Mouse (Mus musculus) lung, postnatal 0 days (tissue): ENCODE measurements around the gene 0610010F05Rik. TPM values are rescaled to one million over a fixed set of nuclear protein-coding genes. Genes with fewer than 3 reads are reported as not detected.
"Not testable (repeated sequence)": the region's sequence is repeated elsewhere in the genome, so short reads cannot be mapped to it uniquely, and the experiment has no call there.

ENCODE experiments used
- ATAC-seq: fragments of 200-750 bp; cut with Nextera tagmentation; 2 replicates; pipeline ENCODE4 v1.8.0; 2017; ENCODE audit warnings: moderate library complexity
- DNase-seq: peaks from one replicate; pipeline ENCODE4 v3.0.0-alpha.2; 2016; ENCODE audit warnings: low spot score
- H3K27ac ChIP-seq: fragments of 300-500 bp; sonication (generic); 2 replicates; pipeline ENCODE4 v1.5.1; 2014; ENCODE audit warnings: antibody characterized with exemption, mild to moderate bottlenecking, low read length, mixed read lengths
- H3K27me3 ChIP-seq: fragments of 300-500 bp; sonication (generic); replicated peaks from 2 replicates; pipeline ENCODE4 v1.6.1; 2014; ENCODE audit warnings: low read length, mixed read lengths; ENCODE audit not compliant: insufficient read depth
- H3K36me3 ChIP-seq: fragments of 300-500 bp; sonication (generic); 2 replicates; pipeline ENCODE4 v1.6.1; 2014; ENCODE audit warnings: low read length, mixed read lengths; ENCODE audit not compliant: insufficient read depth
- H3K4me1 ChIP-seq: fragments of 300-500 bp; sonication (generic); 2 replicates; pipeline ENCODE4 v1.6.1; 2014; ENCODE audit warnings: antibody characterized with exemption, low read depth, low read length, mixed read lengths; ENCODE audit not compliant: insufficient read depth
- H3K4me2 ChIP-seq: fragments of 300-500 bp; sonication (generic); replicated peaks from 2 replicates; pipeline ENCODE4 v1.6.1; 2014; ENCODE audit warnings: low read depth, mild to moderate bottlenecking, low read length, moderate library complexity, mixed read lengths
- H3K4me3 ChIP-seq: fragments of 300-500 bp; sonication (generic); 2 replicates; pipeline ENCODE4 v1.5.1; 2014; ENCODE audit warnings: low read depth, low read length
- H3K9ac ChIP-seq: fragments of 300-500 bp; sonication (generic); replicated peaks from 2 replicates; pipeline ENCODE4 v1.6.1; 2014; ENCODE audit warnings: low read depth, mild to moderate bottlenecking
- H3K9me3 ChIP-seq: fragments of 300-500 bp; sonication (generic); 2 replicates; pipeline ENCODE4 v1.6.1; 2016; ENCODE audit warnings: low read length, mixed read lengths
- CTCF ChIP-seq: IDR thresholded peaks from 2 replicates; pipeline ENCODE4 v1.5.1; 2016; ENCODE audit warnings: antibody characterized with exemption, mild to moderate bottlenecking
- EP300 ChIP-seq: IDR thresholded peaks from 2 replicates; pipeline ENCODE4 v1.6.1; 2016; ENCODE audit warnings: antibody characterized with exemption, mild to moderate bottlenecking, control low read depth
- WGBS: fragments of 180-500 bp; shearing (Covaris S2); extraction: QIAGEN DNeasy Blood & Tissue Kit; methylation state at CpG from one replicate; pipeline ENCODE4 v1.1.7; 2014; 5-methylcytosine and 5-hydroxymethylcytosine counted together
- polyA plus RNA-seq: library from polyadenylated mRNA; unstranded; fragments of >200 nt; fragmentation: Nextera tagmentation; extraction: Ambion mirVana; gene quantifications from 2 replicates; pipeline ENCODE4 v1.2.1, GENCODE M21; 2015

Gene 0610010F05Rik
- polyA plus RNA-seq, 1 experiment from 2014 or later, result 18.8 TPM

GRCm38 (mm10) chr11:23614546-23614945 lies 18.9 kb downstream of the 0610010F05Rik start:
- Histone ChIP-seq H3K4me1 (no peaks in the 10 kb centered on the region), H3K9ac (no peak overlapping the region), H3K4me3 (no peak overlapping the region), H3K9me3 (no peaks in the 10 kb centered on the region), H3K4me2 (no peak overlapping the region), H3K27ac (no peak overlapping the region), H3K27me3 (no peaks in the 10 kb centered on the region), H3K36me3 (no peaks in the 10 kb centered on the region)
- no peak for DNase-seq
- TF ChIP-seq CTCF, result no peak
- TF ChIP-seq EP300, result no peak
- 77% methylated on average over 5 of the region's 5 CpGs for WGBS
- ATAC-seq, result no peak

GRCm38 (mm10) chr11:23607291-23607690 lies 26.1 kb downstream of the 0610010F05Rik start:
- H3K27me3 ChIP-seq, H3K4me3 ChIP-seq, H3K4me2 ChIP-seq, DNase-seq, H3K9me3 ChIP-seq, ATAC-seq, H3K27ac ChIP-seq, H3K9ac ChIP-seq, H3K4me1 ChIP-seq, H3K36me3 ChIP-seq: not testable (repeated sequence)
- 81% methylated on average over 6 of the region's 6 CpGs for WGBS

DNA sequence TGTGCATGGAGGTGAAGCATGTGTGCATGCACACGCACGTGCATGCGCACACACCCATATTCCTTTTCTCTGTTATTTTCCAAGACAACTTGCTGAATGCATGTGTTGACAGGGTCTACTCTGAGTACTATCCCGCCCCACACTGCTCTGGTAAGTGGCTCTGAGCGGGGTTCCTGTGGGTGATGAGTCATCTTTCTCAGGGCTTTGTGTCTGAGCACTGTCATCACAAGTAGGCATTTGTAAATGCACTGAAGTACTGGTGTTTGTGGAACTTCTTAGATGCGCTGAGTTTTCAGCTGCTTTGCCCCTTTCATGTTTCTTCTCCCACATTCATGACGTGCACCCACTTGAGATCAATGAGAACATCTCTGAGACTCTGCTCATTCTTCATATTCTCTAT lies 63.3 kb downstream of the 0610010F05Rik start:
- no peak overlapping the region for H3K4me2 ChIP-seq
- 90% methylated on average over 7 of the region's 7 CpGs for WGBS
- H3K27ac ChIP-seq, result no peak overlapping the region
- H3K4me3 ChIP-seq, result no peak overlapping the region
- no peaks in the 10 kb centered on the region for H3K4me1 ChIP-seq
- H3K36me3 ChIP-seq, result peaks cover 3% of the 10 kb centered on the region; the same call in 1 of the 2 replicates
- TF ChIP-seq CTCF (no peak), EP300 (no peak)
- ATAC-seq (no peak), DNase-seq (no peak)
- H3K27me3 ChIP-seq, result no peaks in the 10 kb centered on the region
- H3K9me3 ChIP-seq, result no peaks in the 10 kb centered on the region
- no peak overlapping the region for H3K9ac ChIP-seq

DNA sequence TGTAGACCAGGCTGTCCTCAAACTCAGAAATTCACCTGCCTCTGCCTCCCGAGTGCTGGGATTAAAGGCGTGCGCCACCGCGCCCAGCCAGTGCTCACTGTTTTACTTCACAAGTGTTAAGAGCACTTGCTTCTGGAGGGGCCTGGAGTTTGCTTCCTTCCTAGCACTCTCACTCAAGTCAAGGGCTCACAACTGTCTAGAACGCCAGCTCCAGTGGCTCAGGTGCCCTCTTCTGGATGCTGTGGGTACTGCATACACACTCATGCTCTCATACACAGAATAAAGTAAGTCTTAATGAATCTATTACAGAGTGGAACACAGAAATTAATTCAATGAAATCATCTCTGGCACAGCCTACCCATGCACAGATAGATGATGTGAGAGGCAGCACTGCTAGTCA lies 67.7 kb downstream of the 0610010F05Rik start:
- Histone ChIP-seq H3K4me2 (no peak overlapping the region), H3K27ac (no peak overlapping the region), H3K9ac (no peak overlapping the region), H3K4me3 (no peak overlapping the region), H3K4me1 (no peaks in the 10 kb centered on the region), H3K36me3 (no peaks in the 10 kb centered on the region), H3K27me3 (no peaks in the 10 kb centered on the region), H3K9me3 (no peaks in the 10 kb centered on the region)
- ATAC-seq, result peak; percentile 64
- DNase-seq, result peak; percentile 76
- WGBS, result 45% methylated on average over 6 of the region's 6 CpGs
- TF ChIP-seq CTCF (peak; percentile 87), EP300 (no peak)

GRCm38 (mm10) chr11:23557039-23557630 lies 76.3 kb downstream of the 0610010F05Rik start:
- Histone ChIP-seq H3K27me3 (no peaks in the 10 kb centered on the region), H3K27ac (no peak overlapping the region), H3K4me3 (no peak overlapping the region), H3K4me2 (no peak overlapping the region), H3K36me3 (no peaks in the 10 kb centered on the region), H3K9me3 (no peaks in the 10 kb centered on the region), H3K4me1 (no peaks in the 10 kb centered on the region), H3K9ac (no peak overlapping the region)
- WGBS, result 59% methylated on average over 6 of the region's 6 CpGs
- ATAC-seq (no peak), DNase-seq (no peak)
- TF ChIP-seq CTCF, result no peak
- TF ChIP-seq EP300, result no peak

DNA sequence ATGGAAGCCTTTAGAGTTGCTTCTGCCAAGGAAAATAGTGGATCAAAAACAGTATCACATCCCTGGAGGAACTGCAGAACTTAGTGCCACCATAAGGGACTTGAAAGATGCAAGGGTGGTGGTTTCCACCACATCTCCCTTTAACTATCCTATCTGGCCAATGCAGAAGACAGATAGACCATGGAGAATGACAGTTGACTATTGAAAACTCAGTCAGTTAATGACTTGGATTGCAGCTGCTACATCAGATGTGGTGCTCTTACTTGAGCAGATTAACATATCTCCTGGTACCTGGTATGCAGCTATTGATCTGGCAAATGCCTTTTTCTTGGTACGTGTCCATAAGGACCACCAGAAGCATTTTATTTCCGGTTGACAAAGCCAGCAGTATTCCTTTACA lies 96.0 kb downstream of the 0610010F05Rik start:
- ATAC-seq, result no peak
- no peak for TF ChIP-seq EP300
- no peak for TF ChIP-seq CTCF
- no peak for DNase-seq
- 91% methylated on average over 2 of the region's 2 CpGs for WGBS
- Histone ChIP-seq H3K9me3 (no peaks in the 10 kb centered on the region), H3K27me3 (no peaks in the 10 kb centered on the region), H3K36me3 (no peaks in the 10 kb centered on the region), H3K27ac (no peak overlapping the region), H3K4me2 (no peak overlapping the region), H3K4me3 (no peak overlapping the region), H3K9ac (no peak overlapping the region), H3K4me1 (no peaks in the 10 kb centered on the region)
